Mouse (Mus musculus) myocyte (in vitro differentiated cells): ENCODE data around the gene Trnau1ap.

Experiments
- CEBPB ChIP-seq: IDR thresholded peaks from 2 replicates; pipeline ENCODE4 v1.6.1; 2011; ENCODE audit warnings: mild to moderate bottlenecking, moderate library complexity; ENCODE audit not compliant: poor library complexity, insufficient read depth, severe bottlenecking
- MAX ChIP-seq: IDR thresholded peaks from one replicate; pipeline ENCODE4 v1.6.1; 2011; ENCODE audit warnings: low read depth, mild to moderate bottlenecking, control low read depth
- POLR2A ChIP-seq: IDR thresholded peaks from one replicate; pipeline ENCODE4 v1.6.1; 2011; ENCODE audit warnings: low read depth, mild to moderate bottlenecking, control low read depth, moderate library complexity; ENCODE audit not compliant: insufficient read length
- POLR2AphosphoS2 ChIP-seq: IDR thresholded peaks from one replicate; pipeline ENCODE4 v1.6.1; 2011; ENCODE audit warnings: low read depth, control low read depth; ENCODE audit not compliant: insufficient read length
- REST ChIP-seq: IDR thresholded peaks from one replicate; pipeline ENCODE4 v1.6.1; 2011; ENCODE audit warnings: mild to moderate bottlenecking, control low read depth, moderate library complexity; ENCODE audit not compliant: insufficient read depth, insufficient read length
- TCF12 ChIP-seq: IDR thresholded peaks from one replicate; pipeline ENCODE4 v1.6.1; 2011; ENCODE audit warnings: mild to moderate bottlenecking, control low read depth; ENCODE audit not compliant: poor library complexity, insufficient read depth, severe bottlenecking
- USF1 ChIP-seq: IDR thresholded peaks from one replicate; pipeline ENCODE4 v1.6.1; 2011; ENCODE audit warnings: low read depth, mild to moderate bottlenecking, control low read depth, moderate library complexity

GRCm38 (mm10) chr4:132291624-132292335 lies 37.6 kb downstream of the Trnau1ap start:
- TF ChIP-seq POLR2A (no peak), MAX (no peak), REST (no peak), POLR2AphosphoS2 (no peak), CEBPB (no peak), USF1 (no peak), TCF12 (no peak)
